Mouse (Mus musculus): Measurements from ENCODE around the gene Lnx1. TPM values are rescaled to one million over a fixed set of nuclear protein-coding genes. Genes with fewer than 3 reads are reported as not detected.

Gene Lnx1
- total and polyA plus RNA-seq, 2 experiments from 2014 or later: 18.7 to 36.9 TPM

DNA sequence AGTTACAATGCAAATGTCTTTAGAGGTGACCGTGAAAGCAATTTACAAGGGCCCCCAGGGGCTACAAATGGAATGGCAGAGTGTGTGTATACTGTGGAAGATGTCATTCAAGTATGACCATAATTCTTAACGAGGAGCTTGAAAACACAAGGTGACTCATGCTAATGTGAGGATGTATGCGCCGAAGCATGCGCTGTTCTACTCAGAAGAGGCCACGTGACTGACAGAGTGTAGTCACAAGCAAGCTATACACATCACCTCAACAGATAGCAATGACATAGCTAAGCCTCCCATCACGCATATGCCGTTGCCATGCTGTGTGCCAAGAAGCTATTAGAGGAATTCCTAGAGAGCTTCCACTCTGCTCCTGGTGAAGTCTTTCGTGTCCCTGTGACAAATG lies 5.2 kb downstream of the Lnx1 start:
- Histone ChIP-seq H3K4me2 (ENCODE audit: low read depth, low read length, poor library complexity, severe bottlenecking) (no peak overlapping the region), H3K4me1 (ENCODE audit: insufficient read depth, low read length) (no peaks in the 10 kb centered on the region), H3K36me3 (ENCODE audit: insufficient read depth, low read length) (no peaks in the 10 kb centered on the region), H3K27ac (ENCODE audit: low read depth, low read length) (no peak overlapping the region), H3K27me3 (ENCODE audit: insufficient read depth, low read length) (no peaks in the 10 kb centered on the region), H3K4me3 (ENCODE audit: low read depth, low read length) (no peak overlapping the region), H3K9me3 (ENCODE audit: low read length) (no peaks in the 10 kb centered on the region), H3K9ac (replicated peaks; ENCODE audit: low read length, poor library complexity, severe bottlenecking) (no peak overlapping the region)
- TF ChIP-seq CTCF (IDR thresholded peaks at IDR 0.05): no peak
- 86% methylated on average over 9 of the region's 9 CpGs for WGBS
- no peak for DNase-seq (ENCODE audit: low spot score)
- no peak for ATAC-seq (ENCODE audit: low FRiP score)

DNA sequence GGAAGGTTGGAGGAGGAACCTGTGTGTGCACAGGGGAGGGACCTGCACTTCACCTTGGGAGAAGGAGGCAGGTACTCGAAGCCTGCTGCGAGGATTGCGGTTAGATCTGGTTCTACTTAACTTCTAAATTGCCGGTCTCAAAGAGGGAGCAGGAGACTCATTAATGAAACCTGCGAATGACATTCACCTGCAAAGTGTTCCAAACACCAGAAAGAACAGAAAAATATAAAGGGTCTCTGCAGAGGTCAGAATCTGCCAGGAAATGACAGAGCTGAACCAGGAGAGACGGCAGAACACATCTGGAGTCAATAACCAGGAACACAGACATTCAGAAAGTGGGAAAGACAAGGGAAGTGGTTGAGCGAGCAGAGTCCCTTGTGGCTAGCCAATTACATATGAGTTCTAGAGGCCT lies 8.3 kb downstream of the Lnx1 start:
- WGBS: 82% methylated on average over 7 of the region's 7 CpGs
- Histone ChIP-seq H3K4me3 (ENCODE audit: low read depth, low read length) (no peak overlapping the region), H3K27ac (ENCODE audit: low read depth, low read length) (no peak overlapping the region), H3K9me3 (ENCODE audit: low read length) (no peaks in the 10 kb centered on the region), H3K4me1 (ENCODE audit: insufficient read depth, low read length) (no peaks in the 10 kb centered on the region), H3K4me2 (ENCODE audit: low read depth, low read length, poor library complexity, severe bottlenecking) (no peak overlapping the region), H3K9ac (replicated peaks; ENCODE audit: low read length, poor library complexity, severe bottlenecking) (no peak overlapping the region), H3K27me3 (ENCODE audit: insufficient read depth, low read length) (no peaks in the 10 kb centered on the region), H3K36me3 (ENCODE audit: insufficient read depth, low read length) (no peaks in the 10 kb centered on the region)
- TF ChIP-seq CTCF (IDR thresholded peaks at IDR 0.05): no peak
- DNase-seq (ENCODE audit: low spot score): no peak
- no peak for ATAC-seq (ENCODE audit: low FRiP score)

DNA sequence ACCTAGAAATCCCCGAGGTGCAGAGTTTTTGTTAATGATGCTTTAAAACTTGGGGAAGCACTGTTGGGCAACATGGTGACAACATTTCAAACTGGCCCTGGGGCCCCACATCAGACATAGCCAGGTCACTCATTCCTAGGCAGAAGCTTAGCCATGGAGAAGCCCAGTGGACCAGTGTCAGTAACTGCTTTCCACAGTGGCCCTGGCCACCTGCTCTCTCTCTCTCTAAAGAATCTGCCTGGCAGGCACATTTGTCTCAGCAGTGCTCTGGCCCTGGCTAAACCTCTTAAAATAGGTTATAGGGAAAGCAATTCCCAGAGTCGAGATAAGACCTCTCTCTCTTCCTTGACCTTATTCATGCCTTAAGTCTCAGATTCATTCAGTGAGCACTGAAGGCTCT lies 8.9 kb downstream of the Lnx1 start:
- H3K9ac ChIP-seq (replicated peaks; ENCODE audit: low read length, poor library complexity, severe bottlenecking): no peak overlapping the region
- TF ChIP-seq CTCF (IDR thresholded peaks at IDR 0.05): no peak
- no peaks in the 10 kb centered on the region for H3K4me1 ChIP-seq (ENCODE audit: insufficient read depth, low read length)
- H3K36me3 ChIP-seq (ENCODE audit: insufficient read depth, low read length): no peaks in the 10 kb centered on the region
- H3K27ac ChIP-seq (ENCODE audit: low read depth, low read length): no peak overlapping the region
- WGBS: 73% methylated on average over 2 of the region's 2 CpGs
- no peaks in the 10 kb centered on the region for H3K9me3 ChIP-seq (ENCODE audit: low read length)
- no peak overlapping the region for H3K4me3 ChIP-seq (ENCODE audit: low read depth, low read length)
- no peak overlapping the region for H3K4me2 ChIP-seq (ENCODE audit: low read depth, low read length, poor library complexity, severe bottlenecking)
- DNase-seq (ENCODE audit: low spot score) (no peak), ATAC-seq (ENCODE audit: low FRiP score) (no peak)
- H3K27me3 ChIP-seq (ENCODE audit: insufficient read depth, low read length): no peaks in the 10 kb centered on the region

DNA sequence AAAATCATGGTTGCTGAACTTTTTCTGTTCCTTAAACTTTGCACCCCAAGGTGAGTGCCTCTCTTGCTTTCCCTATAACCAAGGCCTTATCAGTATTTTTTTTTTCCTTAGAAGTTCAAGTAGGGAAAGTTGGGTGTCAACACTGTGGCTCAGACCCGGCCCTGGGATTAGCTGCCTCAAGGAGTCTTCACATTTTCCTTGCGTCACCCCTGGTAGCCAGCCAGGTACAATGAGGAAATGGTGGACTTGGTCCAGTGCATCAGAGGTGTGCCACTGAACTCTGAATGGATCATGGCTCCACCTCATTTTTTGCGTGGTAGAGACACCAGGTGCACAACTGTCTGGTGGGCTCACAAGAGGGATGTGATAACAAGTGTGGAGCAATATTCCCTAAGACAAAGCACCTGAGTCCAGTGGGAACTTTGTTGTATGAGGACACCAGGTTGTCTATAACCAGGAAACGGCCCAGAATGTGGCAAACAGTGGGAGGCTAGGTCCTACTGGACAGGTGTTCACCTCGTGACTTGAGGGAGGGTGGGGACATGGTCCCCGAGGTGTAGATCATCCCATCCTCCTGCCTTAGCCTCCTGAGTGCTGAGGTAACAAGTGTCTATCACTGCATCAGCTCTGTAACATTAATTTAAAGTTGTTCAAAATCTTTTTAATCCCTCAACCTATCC lies 10.2 kb downstream of the Lnx1 start:
- H3K36me3 ChIP-seq (ENCODE audit: insufficient read depth, low read length): no peaks in the 10 kb centered on the region
- H3K27ac ChIP-seq (ENCODE audit: low read depth, low read length): no peak overlapping the region
- no peak overlapping the region for H3K9ac ChIP-seq (replicated peaks; ENCODE audit: low read length, poor library complexity, severe bottlenecking)
- H3K4me3 ChIP-seq (ENCODE audit: low read depth, low read length): no peak overlapping the region
- 89% methylated on average over 6 of the region's 6 CpGs for WGBS
- H3K4me2 ChIP-seq (ENCODE audit: low read depth, low read length, poor library complexity, severe bottlenecking): no peak overlapping the region
- TF ChIP-seq CTCF (IDR thresholded peaks at IDR 0.05): no peak
- no peak for DNase-seq (ENCODE audit: low spot score)
- H3K9me3 ChIP-seq (ENCODE audit: low read length): no peaks in the 10 kb centered on the region
- no peak for ATAC-seq (ENCODE audit: low FRiP score)
- no peaks in the 10 kb centered on the region for H3K27me3 ChIP-seq (ENCODE audit: insufficient read depth, low read length)
- H3K4me1 ChIP-seq (ENCODE audit: insufficient read depth, low read length): no peaks in the 10 kb centered on the region

DNA sequence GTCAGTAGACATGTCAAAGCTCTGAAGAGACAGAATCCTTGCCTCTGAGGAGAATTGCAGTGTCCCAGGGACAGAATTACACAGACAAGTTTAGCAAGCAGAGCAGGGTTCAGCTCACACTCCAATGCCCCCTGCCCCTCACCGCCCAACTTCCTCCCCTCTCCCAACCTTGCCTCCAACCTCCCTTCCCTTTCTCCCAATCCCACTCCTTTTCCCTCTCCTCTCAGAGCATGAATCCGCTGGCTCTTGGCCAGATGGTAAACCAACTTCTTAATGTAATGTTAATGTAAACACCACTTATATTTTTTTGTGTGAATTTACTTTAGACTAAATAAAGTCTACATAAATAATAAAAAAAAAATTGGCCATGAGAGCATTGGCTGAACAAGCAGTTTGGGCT lies 13.9 kb downstream of the Lnx1 start:
- no peak overlapping the region for H3K9ac ChIP-seq (replicated peaks; ENCODE audit: low read length, poor library complexity, severe bottlenecking)
- H3K4me1 ChIP-seq (ENCODE audit: insufficient read depth, low read length): no peaks in the 10 kb centered on the region
- no peak overlapping the region for H3K4me2 ChIP-seq (ENCODE audit: low read depth, low read length, poor library complexity, severe bottlenecking)
- no peaks in the 10 kb centered on the region for H3K9me3 ChIP-seq (ENCODE audit: low read length)
- H3K4me3 ChIP-seq (ENCODE audit: low read depth, low read length): no peak overlapping the region
- no peaks in the 10 kb centered on the region for H3K27me3 ChIP-seq (ENCODE audit: insufficient read depth, low read length)
- 91% methylated on average over 2 of the region's 2 CpGs for WGBS
- DNase-seq (ENCODE audit: low spot score) (no peak), ATAC-seq (ENCODE audit: low FRiP score) (no peak)
- H3K27ac ChIP-seq (ENCODE audit: low read depth, low read length): no peak overlapping the region
- no peaks in the 10 kb centered on the region for H3K36me3 ChIP-seq (ENCODE audit: insufficient read depth, low read length)
- no peak for TF ChIP-seq CTCF (IDR thresholded peaks at IDR 0.05)

DNA sequence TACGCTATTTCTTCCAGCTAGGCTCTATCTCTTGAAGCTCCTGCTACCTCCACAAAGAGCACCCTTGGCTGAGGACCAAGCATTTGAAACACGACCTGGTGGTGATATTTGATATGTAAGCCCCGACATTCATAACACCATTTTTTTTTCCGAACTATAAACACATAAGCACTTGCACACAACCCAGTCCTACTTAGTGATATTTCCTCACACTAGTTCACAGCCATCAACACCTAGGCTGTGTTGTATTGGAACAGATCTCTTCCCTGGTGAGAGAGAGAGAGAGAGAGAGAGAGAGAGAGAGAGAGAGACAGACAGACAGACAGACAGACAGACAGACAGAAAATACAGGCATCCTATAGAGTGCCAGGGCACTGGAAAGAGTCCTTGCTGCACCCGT lies 17.8 kb downstream of the Lnx1 start:
- no peak for DNase-seq (ENCODE audit: low spot score)
- 87% methylated on average over 5 of the region's 5 CpGs for WGBS
- Histone ChIP-seq H3K4me2 (ENCODE audit: low read depth, low read length, poor library complexity, severe bottlenecking) (no peak overlapping the region), H3K36me3 (ENCODE audit: insufficient read depth, low read length) (no peaks in the 10 kb centered on the region), H3K4me3 (ENCODE audit: low read depth, low read length) (no peak overlapping the region), H3K4me1 (ENCODE audit: insufficient read depth, low read length) (no peaks in the 10 kb centered on the region), H3K9ac (replicated peaks; ENCODE audit: low read length, poor library complexity, severe bottlenecking) (no peak overlapping the region), H3K27me3 (ENCODE audit: insufficient read depth, low read length) (no peaks in the 10 kb centered on the region), H3K9me3 (ENCODE audit: low read length) (no peaks in the 10 kb centered on the region), H3K27ac (ENCODE audit: low read depth, low read length) (no peak overlapping the region)
- TF ChIP-seq CTCF (IDR thresholded peaks at IDR 0.05): no peak
- ATAC-seq (ENCODE audit: low FRiP score): no peak
